Mouse (Mus musculus): ENCODE measurements around the gene Tdrkh.

- TF ChIP-seq CTCF (IDR thresholded peaks at IDR 0.05; ENCODE audit: extremely low read depth, insufficient read depth, insufficient read length, insufficient replicate concordance) = no peak
- no peak for TF ChIP-seq POLR2A (IDR thresholded peaks at IDR 0.05; ENCODE audit: low read depth, low read length)
These were observed 41.4 kb upstream of the Tdrkh start for GRCm38 (mm10) chr3:94371637-94372036.

Data from spleen, adult 2 months (tissue).